Mouse (Mus musculus) central nervous system, embryonic 18 days (tissue): ENCODE data around the gene Mga. TPM values are rescaled to one million over a fixed set of nuclear protein-coding genes. Genes with fewer than 3 reads are reported as not detected.

Source experiments
- polyA plus RNA-seq: library from polyadenylated mRNA; depleted of rRNA; stranded (reverse); fragments of >200 nt; gene quantifications from 2 replicates; pipeline ENCODE4 v1.2.3, GENCODE M21; 2012; rRNA removed

The Mga gene
- polyA plus RNA-seq, result 21.2 and 23.6 TPM in 2 replicates

DNA sequence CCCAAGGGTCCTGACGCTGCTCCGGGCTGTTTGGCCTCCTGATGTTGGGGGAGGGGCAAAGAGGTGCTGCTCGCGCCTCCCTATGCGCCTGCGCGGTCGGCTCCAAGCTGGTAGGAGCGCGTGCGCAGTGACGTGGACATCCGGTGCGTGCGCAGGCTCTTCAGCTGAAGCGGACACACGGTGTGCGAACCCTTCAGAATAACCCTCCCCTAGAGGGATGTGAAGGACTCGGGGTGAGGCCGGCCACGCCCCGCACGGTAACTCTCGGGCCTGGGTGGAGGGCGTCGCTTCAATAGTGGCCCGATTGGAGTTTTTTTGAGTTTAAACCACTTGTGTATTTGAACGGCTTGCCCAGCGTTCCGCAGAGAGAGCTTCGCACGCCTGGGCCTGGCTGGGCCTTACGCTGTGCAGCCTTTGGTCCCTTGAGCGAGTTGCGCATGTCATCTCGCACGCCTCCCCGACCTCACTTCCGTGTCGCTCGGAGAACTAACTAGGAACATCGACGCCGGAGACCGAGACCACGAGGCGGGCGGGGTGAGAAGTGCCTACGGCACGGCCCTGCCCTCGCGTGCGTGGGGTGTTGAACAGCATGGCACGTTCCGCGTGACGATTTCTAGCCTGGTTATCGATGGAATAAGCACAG lies at the start of gene Mga:
Gene Mga, plus strand, starts transcription at position 139 of the 643 bp plus-strand sequence.

GRCm38 (mm10) chr2:119972537-119972879 lies 75.5 kb downstream of the Mga start, which contains the start of gene Mapkbp1:
TSS of gene Mapkbp1 (plus strand) at chr2:119972699.

Other genes starting within 250 kb of the Mga start
- 15.1 and 17.0 TPM in 2 replicates for gene Ndufaf1, start 234.4 kb upstream of the Mga start, polyA plus RNA-seq
- gene Rtf1, start 222.2 kb upstream of the Mga start, polyA plus RNA-seq, result 38.0 and 41.7 TPM in 2 replicates
- gene Itpka, start 154.9 kb upstream of the Mga start, polyA plus RNA-seq, result 4.3 and 5.7 TPM in 2 replicates
- gene Ltk, start 136.8 kb upstream of the Mga start, polyA plus RNA-seq, result 5.9 and 6.2 TPM in 2 replicates
- 11.8 and 12.9 TPM in 2 replicates for gene Rpap1, start 109.7 kb upstream of the Mga start, polyA plus RNA-seq
- 45.0 and 48.4 TPM in 2 replicates for gene Tyro3, start 99.5 kb upstream of the Mga start, polyA plus RNA-seq
- 38.3 and 39.8 TPM in 2 replicates for gene Mapkbp1, start 75.5 kb downstream of the Mga start, polyA plus RNA-seq
- 13.4 and 14.1 TPM in 2 replicates for gene Jmjd7, start 130.3 kb downstream of the Mga start, polyA plus RNA-seq
- 16.4 and 16.8 TPM in 2 replicates for gene Gm28042, start 130.3 kb downstream of the Mga start, polyA plus RNA-seq
- gene Pla2g4b, start 136.2 kb downstream of the Mga start, polyA plus RNA-seq, result 23.2 and 24.1 TPM in 2 replicates